Mouse (Mus musculus) layer of hippocampus, adult 9-11 months (tissue): ENCODE measurements around the gene Hsf5.

Source experiments
- DNase-seq: peaks from one replicate; pipeline ENCODE4 v3.0.0; 2022

Gene Hsf5

DNA sequence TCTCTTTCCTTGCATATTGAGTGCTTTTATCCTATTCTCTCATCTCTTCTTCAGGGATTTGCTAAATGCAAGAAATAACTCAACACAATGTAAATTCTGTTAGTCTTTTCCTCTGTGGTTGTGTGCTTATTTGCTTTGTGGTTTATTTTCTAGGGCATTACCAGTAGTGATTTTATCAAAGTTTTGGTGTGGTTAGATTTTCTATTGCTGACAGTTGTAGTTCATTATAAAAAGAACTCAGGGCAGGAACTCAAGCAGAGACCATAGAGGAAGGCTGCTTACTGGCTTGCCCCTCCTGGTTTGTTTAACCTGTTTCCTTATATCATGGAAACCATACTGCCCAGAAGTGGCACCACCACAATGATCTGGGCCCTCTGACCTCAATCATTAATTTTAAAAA lies 25.9 kb downstream of the Hsf5 start:
- no peak for DNase-seq

DNA sequence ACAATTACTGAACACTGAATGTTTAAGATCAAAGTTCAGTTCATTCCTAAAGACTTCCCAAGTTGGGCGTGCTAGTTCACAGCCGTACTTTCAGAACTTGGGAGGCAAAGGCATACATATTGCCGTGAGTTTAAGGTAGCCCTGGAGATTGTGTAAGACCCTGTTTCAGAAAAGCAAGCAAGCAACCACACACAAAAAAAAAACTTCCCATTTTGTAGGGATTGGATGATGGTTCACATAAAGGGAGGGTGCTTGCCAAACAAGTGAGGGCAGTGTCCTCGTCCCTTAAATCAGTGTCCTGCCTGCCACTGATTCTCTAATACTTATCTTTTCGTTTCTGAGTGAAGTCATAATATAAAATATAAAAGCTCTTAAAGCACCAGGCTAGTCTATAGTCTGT lies 37.7 kb downstream of the Hsf5 start:
- no peak for DNase-seq

DNA sequence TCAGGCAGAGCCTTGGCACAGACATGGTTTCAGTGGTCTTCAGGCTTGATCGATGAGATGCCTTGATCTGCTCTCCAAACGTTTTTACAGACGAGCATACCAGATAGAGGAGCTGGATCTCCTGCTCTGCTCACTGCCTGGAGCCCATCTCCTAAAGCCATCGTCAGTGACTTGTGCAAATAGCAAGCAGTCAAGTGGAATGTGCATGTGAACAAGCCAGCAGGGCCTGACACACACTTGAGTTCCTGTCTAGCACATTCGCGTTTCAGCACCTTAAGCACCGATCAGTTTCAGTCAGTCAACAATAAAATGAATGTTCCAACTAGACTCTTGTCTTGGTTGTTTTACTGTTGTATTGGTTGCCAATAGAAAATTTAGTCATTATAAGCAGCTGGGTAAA lies 42.3 kb downstream of the Hsf5 start:
- no peak for DNase-seq

DNA sequence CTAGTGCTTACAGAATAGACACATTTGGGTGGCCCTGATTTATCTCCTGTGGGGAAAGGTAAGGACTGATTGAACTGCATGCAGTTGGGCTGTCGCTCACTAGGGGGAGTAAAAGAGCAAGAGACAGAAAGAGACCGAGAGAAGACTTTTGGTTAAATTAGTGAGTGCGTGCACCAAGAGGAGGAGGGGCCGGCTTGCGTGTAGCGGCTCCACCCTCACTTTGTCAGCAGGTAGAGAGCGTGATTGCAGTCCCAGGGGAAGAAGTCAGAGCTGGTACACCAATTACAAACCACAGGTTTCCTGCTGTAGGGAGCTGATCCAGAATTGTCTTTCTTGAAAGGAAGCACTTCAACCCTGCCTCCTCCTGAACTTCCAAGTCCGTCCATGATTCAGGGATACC lies 45.4 kb downstream of the Hsf5 start, which contains the start of gene Rnf43:
Rnf43 (plus strand) TSS at position 316 of the 400 bp plus-strand sequence.
- peak; percentile 81 for DNase-seq

DNA sequence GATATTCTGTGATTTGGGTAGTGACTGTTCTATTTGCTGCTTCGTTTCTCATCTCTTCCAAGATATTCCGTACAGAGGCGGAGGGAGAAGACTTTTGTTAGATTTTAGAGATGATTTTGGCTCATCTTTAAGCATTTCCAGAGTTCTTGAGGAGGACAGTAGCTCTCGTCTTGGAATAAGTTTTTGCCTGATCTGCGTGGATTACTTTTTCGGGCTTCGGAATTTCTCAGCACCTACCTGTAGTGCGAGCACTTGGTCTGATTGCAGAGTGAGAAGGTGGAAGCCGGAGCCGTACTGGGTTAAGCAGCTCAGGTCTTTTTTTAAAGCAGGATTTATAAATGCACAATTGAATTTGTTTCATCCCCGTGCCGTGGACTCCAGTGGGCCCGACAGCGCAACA lies 45.9 kb downstream of the Hsf5 start:
- DNase-seq, result no peak

DNA sequence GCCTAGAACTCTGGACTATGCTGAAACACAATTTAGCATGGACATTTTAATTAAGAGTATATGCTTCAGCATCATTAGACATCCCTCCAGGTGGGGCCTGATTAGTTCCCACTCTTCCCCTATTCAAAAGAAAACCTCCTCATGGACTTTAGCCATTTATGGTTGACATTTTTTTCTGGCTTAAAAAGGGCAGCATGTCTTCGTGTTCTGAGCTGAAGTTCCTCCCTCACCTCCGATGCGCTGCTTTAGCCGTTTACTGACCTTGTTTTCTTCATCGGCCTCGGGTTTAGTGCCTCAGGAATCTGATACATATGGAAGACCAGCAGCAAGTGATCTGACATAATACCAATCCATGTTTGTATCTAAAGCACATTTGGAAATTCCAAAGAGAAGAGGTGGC lies 47.0 kb downstream of the Hsf5 start:
- no peak for DNase-seq

DNA sequence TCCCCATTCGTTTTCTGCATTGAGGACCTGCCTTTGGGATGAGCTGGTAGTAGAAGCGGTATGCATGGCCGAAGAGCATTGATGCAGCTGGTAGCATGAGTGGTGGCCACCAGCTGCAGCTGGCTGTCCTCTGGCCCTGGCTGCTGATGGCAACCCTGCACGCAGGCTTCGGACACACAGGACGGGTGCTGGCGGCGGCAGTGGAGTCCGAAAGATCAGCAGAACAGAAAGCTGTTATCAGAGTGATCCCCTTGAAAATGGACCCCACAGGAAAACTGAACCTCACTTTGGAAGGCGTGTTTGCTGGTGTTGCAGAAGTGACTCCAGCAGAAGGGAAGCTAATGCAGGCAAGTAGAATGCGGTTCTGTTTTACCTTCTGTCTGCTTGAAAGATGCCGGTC lies 47.6 kb downstream of the Hsf5 start:
- peak; percentile 10 for DNase-seq

DNA sequence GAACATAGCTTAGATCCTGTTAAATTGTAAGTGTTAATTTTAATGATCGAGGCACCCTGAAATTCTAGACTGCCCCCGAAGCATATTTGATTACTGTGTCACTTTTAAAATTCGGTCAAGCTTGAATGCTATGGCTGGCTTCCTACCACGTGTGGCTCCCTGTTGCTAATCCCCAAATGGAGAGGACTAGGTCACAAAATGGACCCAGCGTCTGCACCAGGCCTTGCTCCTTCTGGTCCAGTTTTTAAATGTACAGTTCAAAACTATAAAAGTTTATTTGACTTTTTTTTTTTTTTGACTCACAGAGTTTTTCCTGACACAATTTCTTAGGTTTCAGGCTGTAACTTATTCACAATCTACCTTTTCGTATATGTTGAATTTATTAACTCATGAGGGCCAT lies 48.3 kb downstream of the Hsf5 start:
- no peak for DNase-seq

DNA sequence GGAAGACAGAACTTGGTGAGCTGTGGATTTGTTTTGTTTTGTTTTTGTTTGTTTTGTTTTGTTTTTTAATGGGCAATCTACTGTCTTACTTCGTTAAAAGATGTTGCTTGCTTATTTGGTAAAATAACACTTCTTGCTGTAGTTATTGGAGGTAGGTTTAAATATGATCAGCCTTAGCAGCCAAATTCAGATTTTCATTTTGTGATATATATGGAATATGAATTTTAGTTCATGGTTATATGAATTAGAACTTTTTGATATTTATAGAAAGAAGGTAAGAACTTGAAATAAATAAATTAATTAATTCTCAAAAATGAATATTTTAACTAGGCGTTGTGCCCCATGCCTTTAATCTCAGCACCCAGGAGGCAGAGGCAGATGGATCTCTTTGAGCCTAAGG lies 48.7 kb downstream of the Hsf5 start:
- DNase-seq, result no peak

DNA sequence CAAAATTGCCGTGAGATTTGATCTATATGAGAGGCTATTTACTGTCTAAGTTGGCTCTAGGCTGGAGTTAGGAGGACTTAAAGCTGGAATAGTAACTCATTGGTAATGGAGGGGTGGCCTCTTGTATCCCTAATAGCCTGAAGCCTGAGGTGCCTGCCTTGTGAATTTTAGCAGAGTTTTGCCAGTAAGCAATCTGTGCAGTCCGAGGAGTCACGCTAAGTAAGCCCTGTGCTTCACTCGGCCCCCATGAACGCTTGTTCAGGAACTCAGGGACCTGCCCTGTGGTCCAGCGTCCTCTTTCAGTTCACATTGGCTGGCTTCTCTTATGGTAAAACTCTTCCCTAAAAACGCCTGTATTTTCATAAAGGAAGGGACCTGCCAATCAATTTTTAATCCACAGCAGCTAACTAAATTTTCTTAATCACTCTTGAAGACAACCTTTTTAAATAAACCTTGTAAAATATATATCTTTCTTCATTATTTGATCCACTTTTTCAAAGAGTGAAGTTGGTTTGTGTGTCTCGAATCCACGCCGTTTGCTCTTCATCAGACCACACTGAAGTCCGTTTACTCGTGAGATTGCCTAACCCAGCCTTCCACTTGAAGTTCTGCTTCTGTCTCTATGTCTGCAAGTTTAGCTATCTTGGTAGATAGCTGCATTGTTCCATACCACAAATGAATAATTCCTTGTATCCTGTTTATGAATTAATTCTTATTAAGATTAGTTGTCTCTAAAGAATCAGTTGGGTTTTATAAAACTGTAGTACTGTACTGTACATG lies 49.5 kb downstream of the Hsf5 start:
- DNase-seq, result no peak

DNA sequence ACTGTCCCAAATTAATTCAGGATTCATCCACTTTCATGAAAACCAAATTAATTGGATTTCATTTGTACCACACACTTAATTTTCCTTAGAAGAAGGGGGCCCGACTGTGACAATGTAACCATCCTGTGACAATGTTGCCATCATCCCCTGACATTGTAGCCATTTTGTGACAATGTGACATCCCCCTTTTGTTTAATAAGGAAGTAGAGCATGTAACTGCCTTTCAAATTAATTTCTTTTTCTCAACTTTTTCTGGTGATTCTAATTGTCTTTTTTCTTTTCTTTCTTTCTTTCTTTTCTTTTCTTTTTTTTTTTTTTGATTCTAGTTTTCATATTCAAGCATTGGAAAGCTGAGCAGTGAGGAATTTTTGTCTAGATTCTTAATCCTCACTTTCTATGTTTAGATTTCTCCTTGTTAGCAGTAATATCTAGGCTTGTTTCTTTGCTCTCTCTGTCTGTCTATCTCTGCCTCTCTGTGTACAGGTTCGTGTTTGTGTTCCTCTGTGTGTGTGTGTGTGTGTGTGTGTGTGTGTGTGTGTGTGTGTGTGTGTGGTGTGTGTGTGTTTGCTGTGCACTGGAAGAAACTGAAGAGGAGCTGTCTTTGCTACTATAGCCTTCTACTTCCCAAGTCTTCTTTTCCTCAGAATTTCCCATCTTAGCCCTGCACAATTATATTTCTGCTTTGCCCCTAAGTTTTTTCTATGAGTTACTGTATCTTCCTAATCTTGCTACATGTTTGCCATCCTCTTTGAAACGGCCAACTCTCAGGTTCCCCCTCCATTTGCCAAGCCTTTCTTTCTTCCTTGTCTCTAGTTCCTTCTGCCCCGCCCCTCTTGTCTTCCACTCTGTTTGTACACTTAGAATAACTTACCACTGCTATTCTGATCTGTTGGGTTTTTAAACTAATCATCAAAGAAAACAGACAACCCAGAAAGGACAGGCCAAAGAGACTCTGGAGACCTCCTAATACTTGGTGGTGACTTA lies 50.4 kb downstream of the Hsf5 start:
- no peak for DNase-seq

DNA sequence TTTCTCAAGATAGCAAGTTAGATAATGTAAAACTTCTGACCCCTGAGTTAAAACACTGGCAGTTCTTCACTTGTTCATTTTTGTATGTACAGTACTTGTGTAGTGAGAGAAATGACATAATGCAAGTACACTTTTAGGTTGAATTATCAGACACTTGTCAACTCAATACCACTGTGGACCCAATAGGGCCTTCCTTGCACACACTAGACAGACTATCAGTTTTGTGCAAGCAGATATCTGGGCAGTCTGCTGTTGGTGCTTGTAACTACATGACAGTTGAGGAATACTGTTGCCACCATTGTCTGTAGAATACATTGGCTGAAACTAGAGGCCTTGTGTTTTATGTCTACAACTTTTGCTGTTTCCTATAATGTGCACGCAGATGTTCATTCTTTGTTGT lies 56.3 kb downstream of the Hsf5 start:
- no peak for DNase-seq

DNA sequence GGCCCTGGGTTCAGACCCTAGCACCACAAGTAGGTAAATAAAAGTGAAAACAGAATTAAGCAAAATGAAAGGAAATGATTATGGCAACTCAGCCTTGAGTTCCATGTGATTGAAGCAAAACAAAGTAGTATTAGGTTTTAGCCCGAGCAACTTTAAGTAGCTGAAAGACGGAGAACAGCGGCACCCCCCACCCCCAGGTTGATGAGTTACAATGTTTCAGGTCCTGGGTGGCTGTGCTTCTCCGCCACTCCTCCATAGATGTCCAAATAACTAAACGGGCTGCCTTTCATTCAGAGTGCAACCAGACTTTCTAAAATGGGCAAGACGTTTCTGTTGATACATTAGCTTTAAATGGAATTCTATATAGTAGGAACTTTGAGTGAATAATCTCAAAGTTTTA lies 58.6 kb downstream of the Hsf5 start:
- DNase-seq, result no peak

DNA sequence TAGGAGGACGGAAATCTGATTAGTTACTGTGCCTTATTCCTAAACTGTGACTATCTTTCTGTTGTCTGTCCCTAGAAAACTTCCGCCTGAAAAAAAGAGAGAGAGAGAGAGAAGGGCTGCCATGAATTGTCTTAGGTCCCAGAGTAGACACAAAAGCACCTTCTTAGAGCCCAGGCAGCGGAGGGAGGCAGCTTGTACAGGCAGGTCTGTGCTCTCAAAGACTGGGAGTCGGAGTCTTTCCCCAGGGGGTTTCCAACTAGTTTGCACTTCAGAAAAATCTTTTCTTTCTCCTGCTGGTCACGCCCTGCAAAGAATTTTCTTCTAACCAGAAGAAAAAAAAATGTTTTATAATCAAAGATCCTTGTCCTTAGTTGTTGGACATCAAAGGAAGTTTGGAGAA lies 60.8 kb downstream of the Hsf5 start:
- DNase-seq, result no peak

DNA sequence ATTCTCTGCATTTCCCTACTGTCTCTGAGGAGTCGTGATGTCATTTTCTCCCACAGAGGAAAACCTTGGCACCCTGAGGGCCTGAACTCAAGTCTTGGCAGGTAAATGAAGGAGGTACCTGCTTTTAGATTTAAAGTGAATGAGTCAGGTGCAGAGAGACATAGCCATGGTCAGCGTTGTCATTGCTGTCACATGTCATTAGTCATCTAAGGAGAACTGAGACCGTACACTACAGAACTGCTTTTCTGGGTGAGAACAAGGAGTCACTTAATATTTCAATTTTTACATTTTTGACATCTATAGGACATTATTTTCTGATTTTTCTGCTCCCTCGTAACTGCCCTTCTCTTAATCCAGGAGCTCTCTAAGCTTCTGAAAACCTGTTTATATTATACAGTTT lies 61.6 kb downstream of the Hsf5 start:
- DNase-seq, result no peak

DNA sequence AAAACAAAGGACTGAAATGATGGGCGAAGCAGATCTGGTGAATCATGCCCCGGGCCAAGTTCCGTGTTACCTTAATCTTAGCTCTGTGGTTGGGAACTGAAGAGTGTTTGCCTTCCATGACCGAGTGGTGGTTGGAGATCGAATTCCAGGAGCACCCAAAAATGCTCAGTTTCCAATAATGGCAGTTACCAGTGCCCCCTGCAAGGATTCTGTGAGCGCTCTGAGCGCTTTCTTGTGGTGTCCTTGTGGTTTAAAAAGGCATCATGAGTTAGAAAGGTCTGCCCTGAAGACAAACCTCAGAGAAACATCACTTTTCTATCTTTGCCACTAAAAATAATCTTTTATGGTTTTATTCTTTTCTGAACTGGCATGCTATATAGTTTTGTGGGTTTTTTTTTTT lies 62.0 kb downstream of the Hsf5 start:
- no peak for DNase-seq

DNA sequence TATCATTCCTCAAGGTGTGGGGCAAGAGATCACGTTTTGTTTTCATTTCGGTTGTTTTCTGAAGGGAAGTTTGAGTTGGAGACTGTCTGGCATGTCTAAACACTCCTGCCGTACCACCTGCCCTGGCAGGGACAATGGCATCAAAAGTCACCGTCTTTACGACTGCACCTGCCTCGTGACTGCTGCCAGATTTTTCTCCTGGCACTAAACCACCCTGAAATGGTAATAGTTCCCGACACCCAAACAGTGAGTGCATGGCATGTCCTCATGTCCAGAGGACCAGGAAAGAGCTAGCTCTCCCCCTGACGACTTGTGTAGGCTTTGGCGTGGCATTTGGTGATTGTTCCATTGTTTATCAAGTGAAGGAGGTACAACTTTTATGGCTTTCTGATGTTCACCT lies 63.8 kb downstream of the Hsf5 start:
- no peak for DNase-seq

DNA sequence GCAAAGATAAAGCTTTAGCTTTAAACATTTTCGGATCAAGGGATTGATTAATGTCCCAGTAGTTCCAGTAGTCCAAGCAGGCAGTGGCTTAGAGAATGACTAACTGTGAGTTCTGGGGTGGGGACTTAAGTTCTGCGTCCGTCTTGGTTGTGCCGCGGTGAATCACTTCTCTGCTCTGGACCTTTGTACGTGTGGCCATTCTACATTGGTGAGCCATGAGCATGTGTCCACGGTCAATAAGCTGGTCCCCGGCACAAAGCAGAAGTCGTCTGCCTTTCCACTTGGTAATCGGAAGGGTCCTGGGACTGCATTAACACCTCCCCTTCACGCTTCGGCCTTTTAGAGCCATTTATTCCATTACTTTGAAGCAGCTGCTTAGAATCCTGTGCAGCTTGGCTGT lies 65.1 kb downstream of the Hsf5 start:
- no peak for DNase-seq

DNA sequence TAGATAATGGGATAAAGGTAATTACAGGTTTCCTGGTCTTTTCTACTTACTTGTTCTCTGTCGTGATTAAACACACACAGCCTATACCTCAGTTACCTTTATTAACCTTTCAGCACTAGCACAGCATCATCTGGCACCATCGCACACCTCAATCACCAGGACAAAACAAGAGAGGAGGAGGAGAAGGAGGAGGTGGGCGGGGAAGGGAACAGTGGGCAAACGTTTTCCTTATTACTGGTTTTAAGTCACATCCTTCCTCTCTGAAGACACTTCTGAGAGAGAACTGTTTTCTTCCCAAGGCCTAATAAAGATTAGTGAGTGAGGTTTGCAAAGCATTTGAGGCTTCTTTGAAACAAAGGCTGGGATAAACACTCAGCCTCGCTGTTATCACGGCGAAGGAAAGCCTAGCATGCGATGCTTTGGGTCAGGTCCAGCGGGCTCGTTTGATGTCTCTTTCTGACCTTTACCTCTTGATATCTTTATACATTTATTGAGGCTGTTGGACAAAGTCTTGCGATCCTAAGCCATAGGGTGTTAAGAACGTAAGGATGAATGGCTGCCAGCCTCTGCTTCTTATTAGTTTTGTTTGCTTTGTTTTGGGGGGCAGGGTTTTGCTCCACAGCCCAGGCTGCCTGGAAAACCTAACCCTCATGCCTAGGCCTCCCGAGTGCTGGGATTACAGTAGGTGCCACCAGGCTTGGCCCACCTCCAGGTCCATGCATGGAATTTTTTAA lies 66.0 kb downstream of the Hsf5 start:
- no peak for DNase-seq

DNA sequence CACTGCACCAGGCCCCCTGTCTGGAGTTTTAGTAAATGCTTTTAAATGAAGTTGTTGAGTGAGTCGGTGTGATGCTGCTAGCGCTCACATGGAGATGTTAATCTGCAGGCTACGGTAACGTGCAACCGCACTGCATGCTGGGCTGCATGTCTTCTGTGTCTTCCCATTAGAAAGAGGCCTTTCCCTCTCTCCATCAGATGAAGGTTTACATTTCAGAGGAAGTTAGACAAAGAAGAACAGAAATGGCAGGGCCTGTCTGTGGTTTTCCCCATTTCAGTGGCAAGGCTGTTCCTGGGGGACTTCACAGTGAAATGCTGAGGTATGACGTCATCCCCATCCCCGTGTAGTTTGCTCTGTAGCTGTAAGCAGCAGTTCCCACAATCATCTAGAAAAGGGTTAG lies 69.4 kb downstream of the Hsf5 start:
- no peak for DNase-seq

DNA sequence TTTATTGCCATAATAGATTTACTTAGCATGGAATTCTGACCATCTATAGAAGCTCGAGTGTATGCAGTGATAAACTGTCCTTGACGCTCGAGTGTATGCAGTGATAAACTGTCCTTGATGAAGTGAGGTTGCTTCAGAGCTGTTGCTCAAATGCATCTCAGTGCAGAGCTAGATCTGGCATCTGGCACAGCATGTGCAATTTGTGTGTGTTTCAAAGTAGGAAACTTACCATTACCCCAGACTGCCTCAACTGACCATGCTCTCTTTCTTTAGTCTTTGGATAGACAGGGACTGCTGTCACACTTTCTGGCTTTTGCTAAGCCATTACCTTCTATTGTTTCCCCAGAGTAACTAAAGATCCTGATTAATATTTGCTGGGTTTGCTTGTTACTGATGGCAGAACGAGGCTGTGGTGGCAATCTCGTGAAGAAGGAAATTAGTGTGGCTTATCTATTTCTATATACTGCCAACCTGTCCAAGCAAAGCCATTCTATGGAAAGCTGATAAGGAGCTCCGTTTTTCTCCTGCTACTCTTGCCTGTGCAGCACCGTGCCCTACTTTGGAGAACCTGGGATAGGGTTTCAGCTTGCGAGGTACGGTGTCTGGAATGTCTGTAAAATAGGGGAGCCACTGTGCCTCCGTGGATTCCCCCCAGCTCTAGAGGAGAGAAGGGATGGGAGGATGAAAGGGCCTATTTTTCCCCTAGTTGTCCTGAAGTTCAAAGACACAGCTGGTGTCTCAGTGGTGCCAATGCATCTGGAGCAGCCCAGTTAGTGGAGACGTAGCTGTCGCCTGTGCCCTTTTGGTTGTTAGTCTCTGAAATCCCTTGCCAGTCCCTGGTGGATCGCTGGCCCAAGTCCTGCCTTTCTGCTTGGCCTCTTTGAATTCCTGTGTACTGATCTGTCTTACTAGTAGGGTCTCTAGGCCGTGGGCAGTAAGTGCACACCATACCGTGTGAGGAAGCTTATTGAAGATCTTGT lies 70.6 kb downstream of the Hsf5 start:
- DNase-seq, result peak; percentile 47
